Mouse (Mus musculus) MEL (cell line): ENCODE measurements around the gene Zc3h12d. TPM values are rescaled to one million over a fixed set of nuclear protein-coding genes. Genes with fewer than 3 reads are reported as not detected.

Experiments
- DNase-seq: peaks from one replicate; pipeline ENCODE4 v3.0.0; 2011; ENCODE audit warnings: low read depth, low spot score
- H3K27ac ChIP-seq: 2 replicates; pipeline ENCODE4 v1.5.1; 2012; ENCODE audit warnings: low read depth, mild to moderate bottlenecking, control low read depth, low read length, moderate library complexity; ENCODE audit not compliant: control insufficient read depth
- H3K27me3 ChIP-seq, 2 experiments: fragments of 150-350 bp in 1 of 2; sonication (generic) in 1 of 2; 2 replicates each; pipeline ENCODE4 v1.6.1; 2012; ENCODE audit warnings: low read length in 2 of 2, mild to moderate bottlenecking in 2 of 2, improper control_type of control experiment in 1 of 2, moderate library complexity in 1 of 2; ENCODE audit not compliant: insufficient read depth in 2 of 2, control insufficient read depth in 1 of 2
- H3K36me3 ChIP-seq, 2 experiments: 2 replicates each; pipeline ENCODE4 v1.6.1; 2012 to 2014; ENCODE audit warnings: low read length in 2 of 2, improper control_type of control experiment in 1 of 2, inconsistent platforms in 1 of 2, mild to moderate bottlenecking in 1 of 2; ENCODE audit not compliant: insufficient read depth in 2 of 2, control insufficient read depth in 1 of 2
- H3K4me1 ChIP-seq, 2 experiments: fragments of 150-350 bp in 1 of 2; sonication (generic) in 1 of 2; 2 replicates each; pipeline ENCODE4 v1.6.1; 2012; ENCODE audit warnings: low read length in 2 of 2, improper control_type of control experiment in 1 of 2, mild to moderate bottlenecking in 1 of 2; ENCODE audit not compliant: insufficient read depth in 2 of 2, control insufficient read depth in 1 of 2
- H3K4me3 ChIP-seq, 2 experiments: fragments of 150-350 bp in 1 of 2; sonication (generic) in 1 of 2; 2 replicates each; pipeline ENCODE4 v1.5.1; 2012; ENCODE audit warnings: low read depth in 2 of 2, low read length in 2 of 2, mild to moderate bottlenecking in 2 of 2, moderate library complexity in 2 of 2, control low read depth in 1 of 2, improper control_type of control experiment in 1 of 2; ENCODE audit not compliant: control insufficient read depth in 1 of 2, insufficient read depth in 1 of 2
- H3K79me2 ChIP-seq: 2 replicates; pipeline ENCODE4 v1.6.1; 2012; ENCODE audit warnings: mild to moderate bottlenecking, low read length, moderate library complexity; ENCODE audit not compliant: control insufficient read depth, poor library complexity, insufficient read depth
- H3K9ac ChIP-seq: 2 replicates; pipeline ENCODE4 v1.6.1; 2012; ENCODE audit warnings: low read depth, mild to moderate bottlenecking, control low read depth, low read length, moderate library complexity; ENCODE audit not compliant: control insufficient read depth, poor library complexity, severe bottlenecking
- H3K9me3 ChIP-seq: fragments of 150-350 bp; sonication (generic); replicated peaks from 2 replicates; pipeline ENCODE4 v1.6.1; 2012; ENCODE audit warnings: mild to moderate bottlenecking, low read length, improper control_type of control experiment, moderate library complexity; ENCODE audit not compliant: insufficient read depth
- CHD1 ChIP-seq: IDR thresholded peaks from 2 replicates; pipeline ENCODE4 v1.6.1; 2012; ENCODE audit warnings: low read depth, mild to moderate bottlenecking, inconsistent platforms, low read length, improper control_type of control experiment
- CHD2 ChIP-seq: IDR thresholded peaks from 2 replicates; pipeline ENCODE4 v1.6.1; 2011; ENCODE audit warnings: low read length, improper control_type of control experiment
- CTCF ChIP-seq, 3 experiments: IDR thresholded peaks in 2 of 3; conservative IDR thresholded peaks in 1 of 3; 2 replicates each; pipeline ENCODE4 v1.5.1; 2011 to 2012; ENCODE audit warnings: low read length in 3 of 3, low read depth in 2 of 3, mild to moderate bottlenecking in 2 of 3, improper control_type of control experiment in 1 of 3, inconsistent platforms in 1 of 3, mixed read lengths in 1 of 3, moderate library complexity in 1 of 3; ENCODE audit not compliant: control insufficient read depth in 1 of 3, insufficient read depth in 1 of 3, poor library complexity in 1 of 3, severe bottlenecking in 1 of 3
- EP300 ChIP-seq, 2 experiments: IDR thresholded peaks; 2 replicates each; pipeline ENCODE4 v1.6.1; 2011; ENCODE audit warnings: improper control_type of control experiment in 2 of 2, low read length in 2 of 2, low read depth in 1 of 2, mild to moderate bottlenecking in 1 of 2
- ETS1 ChIP-seq: IDR thresholded peaks from 2 replicates; pipeline ENCODE4 v1.6.1; 2012; ENCODE audit warnings: low read depth, mild to moderate bottlenecking, inconsistent platforms, low read length, improper control_type of control experiment, moderate library complexity
- GATA1 ChIP-seq: IDR thresholded peaks from 2 replicates; pipeline ENCODE4 v1.6.1; 2011; ENCODE audit warnings: low read depth, low read length, improper control_type of control experiment
- HCFC1 ChIP-seq: IDR thresholded peaks from 2 replicates; pipeline ENCODE4 v1.6.1; 2012; ENCODE audit warnings: low read depth, mild to moderate bottlenecking, inconsistent platforms, low read length, improper control_type of control experiment, moderate library complexity
- KAT2A ChIP-seq: conservative IDR thresholded peaks from 2 replicates; pipeline ENCODE4 v1.6.1; 2012; ENCODE audit warnings: low read depth, low read length, improper control_type of control experiment, inconsistent platforms
- MAZ ChIP-seq: IDR thresholded peaks from 2 replicates; pipeline ENCODE4 v1.6.1; 2012; ENCODE audit warnings: low read depth, mild to moderate bottlenecking, inconsistent platforms, low read length, improper control_type of control experiment
- MEF2A ChIP-seq: IDR thresholded peaks from 2 replicates; pipeline ENCODE4 v1.6.1; 2014; ENCODE audit warnings: low read depth, mild to moderate bottlenecking, inconsistent platforms, low read length, improper control_type of control experiment; ENCODE audit not compliant: poor library complexity, insufficient replicate concordance, severe bottlenecking; ENCODE audit errors: extremely low read depth
- MXI1 ChIP-seq: IDR thresholded peaks from 2 replicates; pipeline ENCODE4 v1.6.1; 2011; ENCODE audit warnings: mild to moderate bottlenecking, low read depth, low read length, improper control_type of control experiment
- MYC ChIP-seq: IDR thresholded peaks from 2 replicates; pipeline ENCODE4 v1.6.1; 2011; ENCODE audit warnings: low read depth, mild to moderate bottlenecking, low read length, improper control_type of control experiment, moderate library complexity
- NELFE ChIP-seq: IDR thresholded peaks from 2 replicates; pipeline ENCODE4 v1.6.1; 2011; ENCODE audit warnings: low read depth, low read length, improper control_type of control experiment
- RAD21 ChIP-seq: IDR thresholded peaks from 2 replicates; pipeline ENCODE4 v1.6.1; 2011; ENCODE audit warnings: mild to moderate bottlenecking, low read depth, low read length, improper control_type of control experiment
- RCOR1 ChIP-seq: IDR thresholded peaks from 2 replicates; pipeline ENCODE4 v1.6.1; 2012; ENCODE audit warnings: low read depth, mild to moderate bottlenecking, inconsistent platforms, low read length, improper control_type of control experiment
- TAL1 ChIP-seq: IDR thresholded peaks from 2 replicates; pipeline ENCODE4 v1.6.1; 2012; ENCODE audit warnings: mild to moderate bottlenecking, inconsistent platforms, low read length, moderate library complexity, mixed read lengths
- TBP ChIP-seq: IDR thresholded peaks from 2 replicates; pipeline ENCODE4 v1.8.0; 2011; ENCODE audit warnings: low read depth, low read length, improper control_type of control experiment
- USF1 ChIP-seq: IDR thresholded peaks from 2 replicates; pipeline ENCODE4 v1.6.1; 2014; ENCODE audit warnings: low read depth, mild to moderate bottlenecking, inconsistent platforms, low read length, improper control_type of control experiment, moderate library complexity
- ZC3H11A ChIP-seq: IDR thresholded peaks from 2 replicates; pipeline ENCODE4 v1.6.1; 2012; ENCODE audit warnings: low read depth, mild to moderate bottlenecking, inconsistent platforms, low read length, improper control_type of control experiment
- ZMIZ1 ChIP-seq: IDR thresholded peaks from 2 replicates; pipeline ENCODE4 v1.6.1; 2012; ENCODE audit warnings: low read depth, mild to moderate bottlenecking, inconsistent platforms, low read length, improper control_type of control experiment, moderate library complexity
- ZNF384 ChIP-seq: IDR thresholded peaks from 2 replicates; pipeline ENCODE4 v1.6.1; 2012; ENCODE audit warnings: low read depth, mild to moderate bottlenecking, inconsistent platforms, low read length, improper control_type of control experiment
- polyA plus RNA-seq, 2 experiments: library from polyadenylated mRNA; stranded (reverse) in 1 of 2; unstranded in 1 of 2; fragments of >175 nt in 1 of 2; fragments of >200 nt in 1 of 2; gene quantifications; 2 replicates each; pipeline versions ENCODE4 v1.2.1 to v1.2.4; 2012; ENCODE audit warnings: low replicate concordance in 2 of 2, low read depth in 1 of 2; ENCODE audit not compliant: insufficient read length in 2 of 2, insufficient read depth in 1 of 2, missing spikeins in 1 of 2
- total RNA-seq: library from RNA; depleted of rRNA; stranded (reverse); fragments of 300-350 nt; gene quantifications from 2 replicates; pipeline ENCODE4 v1.2.3, GENCODE M21; 2012

Gene Zc3h12d
- total and polyA plus RNA-seq, 3 experiments, result not detected

DNA sequence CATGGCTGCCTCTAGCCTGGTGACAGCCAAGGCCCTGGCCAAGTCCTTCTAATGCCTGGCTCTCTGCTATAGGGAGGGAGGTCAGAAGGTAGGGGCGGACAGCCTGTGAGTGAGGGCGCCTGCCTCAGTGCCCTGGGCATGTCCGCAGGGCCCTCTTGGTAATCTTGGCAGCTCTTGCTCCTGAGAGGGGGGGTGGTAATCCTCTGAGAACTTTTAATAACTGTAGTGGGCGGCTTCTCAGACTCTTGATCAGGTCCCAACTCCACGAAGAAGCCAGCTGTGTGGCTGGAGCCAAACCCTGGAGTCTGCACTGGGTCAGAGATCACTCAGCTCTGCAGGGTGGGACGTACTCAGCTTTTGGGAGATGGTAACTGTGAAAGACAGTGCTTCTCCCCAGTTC, 31.9 kb downstream of the Zc3h12d start:
- no peaks in the 10 kb centered on the region for H3K79me2 ChIP-seq
- no peak overlapping the region for H3K4me3 ChIP-seq
- no peaks in the 10 kb centered on the region for H3K36me3 ChIP-seq
- no peak for TF ChIP-seq MXI1
- no peak for TF ChIP-seq ETS1
- no peak for TF ChIP-seq GATA1
- TF ChIP-seq USF1, result no peak
- TF ChIP-seq CHD1, result no peak
- H3K27ac ChIP-seq, result no peak overlapping the region
- H3K9ac ChIP-seq, result no peak overlapping the region
- H3K9me3 ChIP-seq, result no peaks in the 10 kb centered on the region
- DNase-seq, result no peak
- no peaks in the 10 kb centered on the region for H3K27me3 ChIP-seq
- H3K4me1 ChIP-seq, result no peaks in the 10 kb centered on the region

DNA sequence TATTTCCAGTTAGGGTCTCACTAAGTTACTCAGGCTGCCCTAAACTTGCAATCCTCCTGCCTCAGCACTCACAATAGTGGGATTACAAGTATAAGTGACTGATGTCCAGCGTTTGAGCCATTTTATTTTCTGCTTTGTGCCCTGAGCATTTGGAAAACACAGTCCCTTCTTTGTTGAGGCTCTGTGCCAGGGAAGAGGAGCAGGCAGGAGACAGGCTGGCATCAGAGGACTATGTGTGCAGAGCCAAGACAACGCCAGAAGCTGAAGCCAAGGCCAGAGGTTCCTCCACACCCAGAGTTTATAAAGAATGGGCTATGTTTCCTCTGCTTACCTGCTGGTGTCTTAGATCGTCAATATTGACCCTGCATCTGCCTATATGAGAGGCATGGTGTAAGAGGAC, 32.5 kb downstream of the Zc3h12d start:
- no peak overlapping the region for H3K9ac ChIP-seq
- H3K36me3 ChIP-seq, result no peaks in the 10 kb centered on the region
- no peak for DNase-seq
- H3K27me3 ChIP-seq, result no peaks in the 10 kb centered on the region
- no peak for TF ChIP-seq GATA1
- TF ChIP-seq, all 39 proteins: peak for 0
- H3K4me1 ChIP-seq, result no peaks in the 10 kb centered on the region
- H3K27ac ChIP-seq, result no peak overlapping the region
- no peak overlapping the region for H3K4me3 ChIP-seq
- no peaks in the 10 kb centered on the region for H3K9me3 ChIP-seq
- no peaks in the 10 kb centered on the region for H3K79me2 ChIP-seq

DNA sequence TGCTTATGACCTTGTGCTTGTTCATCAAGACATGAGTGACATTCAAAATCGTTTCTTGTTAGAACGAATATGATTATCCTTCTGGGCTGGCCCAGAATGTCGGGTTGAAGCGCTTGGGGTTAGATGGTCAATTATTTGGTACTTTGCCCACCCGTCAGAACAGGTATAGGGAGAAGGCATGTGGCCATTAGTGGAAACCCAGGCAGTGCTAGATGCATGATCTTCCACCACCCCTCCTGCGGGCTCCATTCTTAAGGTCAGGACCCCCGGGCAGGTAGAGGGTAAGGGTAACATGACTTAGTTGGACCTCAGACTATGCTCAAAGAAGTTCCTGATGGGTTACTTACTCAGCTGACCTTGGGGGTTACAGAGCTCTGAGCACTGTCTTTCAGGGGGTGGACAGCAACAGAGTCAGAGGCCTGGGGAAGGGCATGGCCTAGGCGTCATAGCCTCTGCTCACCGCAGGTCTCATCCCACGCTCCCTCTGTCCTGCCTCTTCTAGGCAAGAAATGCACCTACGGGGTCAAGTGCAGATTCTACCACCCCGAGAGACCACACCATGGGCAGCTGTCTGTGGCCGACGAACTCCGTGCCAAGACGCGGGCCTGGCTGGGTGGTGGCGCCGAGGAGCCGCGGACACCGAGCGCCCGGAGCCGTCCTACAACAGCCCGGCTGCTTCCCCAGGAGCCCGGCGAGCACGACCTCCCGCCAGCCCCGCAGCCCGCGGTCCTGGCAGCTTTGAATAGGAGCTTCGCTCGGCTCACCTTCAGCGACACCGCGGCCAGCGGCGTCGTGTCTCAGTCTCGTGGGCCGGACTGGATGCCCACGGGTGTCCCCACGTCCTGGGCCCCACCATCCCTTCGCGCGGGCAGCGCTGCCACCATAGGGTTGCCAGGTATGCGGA, 34.7 kb downstream of the Zc3h12d start:
- Histone ChIP-seq H3K4me3 (no peak overlapping the region), H3K27me3 (no peaks in the 10 kb centered on the region), H3K27ac (no peak overlapping the region), H3K79me2 (no peaks in the 10 kb centered on the region), H3K4me1 (no peaks in the 10 kb centered on the region), H3K9me3 (no peaks in the 10 kb centered on the region), H3K9ac (no peak overlapping the region), H3K36me3 (no peaks in the 10 kb centered on the region)
- no peak for TF ChIP-seq EP300 (IDR thresholded peaks at IDR 0.05; ENCODE audit: low read depth in 1 of 2, low read length in 2 of 2)
- TF ChIP-seq ZC3H11A, result no peak
- TF ChIP-seq TBP, result no peak
- TF ChIP-seq KAT2A, result no peak
- no peak for TF ChIP-seq HCFC1
- no peak for TF ChIP-seq ZMIZ1
- TF ChIP-seq CTCF (IDR thresholded peaks at IDR 0.05 in 2 of 3, conservative IDR thresholded peaks at IDR 0.05 in 1 of 3; ENCODE audit: control insufficient read depth in 1 of 3, insufficient read depth in 1 of 3, low read depth in 2 of 3, low read length in 3 of 3, poor library complexity in 1 of 3, severe bottlenecking in 1 of 3), result no peak
- TF ChIP-seq MYC, result no peak
- no peak for TF ChIP-seq RAD21
- no peak for TF ChIP-seq MEF2A
- TF ChIP-seq TAL1, result no peak
- no peak for TF ChIP-seq ZNF384
- no peak for TF ChIP-seq RCOR1
- no peak for TF ChIP-seq ETS1
- no peak for TF ChIP-seq MAZ
- no peak for TF ChIP-seq CHD2
- TF ChIP-seq NELFE, result no peak
- DNase-seq, result no peak
